Mouse (Mus musculus) ovary, adult 10 weeks (tissue): ENCODE results near the gene Stim1. TPM values are rescaled to one million over a fixed set of nuclear protein-coding genes. Genes with fewer than 3 reads are reported as not detected.

Source experiments
- polyA plus RNA-seq: library from polyadenylated mRNA; stranded (reverse); fragments of 350-450 nt; fragmentation: Illumina TruSeq; extraction: RNeasy Lipid Tissue Mini Kit (QIAGEN cat#74804); gene quantifications from one replicate; pipeline ENCODE4 v1.2.3, GENCODE M21; 2014

Gene Stim1
- 10.8 TPM for polyA plus RNA-seq

DNA sequence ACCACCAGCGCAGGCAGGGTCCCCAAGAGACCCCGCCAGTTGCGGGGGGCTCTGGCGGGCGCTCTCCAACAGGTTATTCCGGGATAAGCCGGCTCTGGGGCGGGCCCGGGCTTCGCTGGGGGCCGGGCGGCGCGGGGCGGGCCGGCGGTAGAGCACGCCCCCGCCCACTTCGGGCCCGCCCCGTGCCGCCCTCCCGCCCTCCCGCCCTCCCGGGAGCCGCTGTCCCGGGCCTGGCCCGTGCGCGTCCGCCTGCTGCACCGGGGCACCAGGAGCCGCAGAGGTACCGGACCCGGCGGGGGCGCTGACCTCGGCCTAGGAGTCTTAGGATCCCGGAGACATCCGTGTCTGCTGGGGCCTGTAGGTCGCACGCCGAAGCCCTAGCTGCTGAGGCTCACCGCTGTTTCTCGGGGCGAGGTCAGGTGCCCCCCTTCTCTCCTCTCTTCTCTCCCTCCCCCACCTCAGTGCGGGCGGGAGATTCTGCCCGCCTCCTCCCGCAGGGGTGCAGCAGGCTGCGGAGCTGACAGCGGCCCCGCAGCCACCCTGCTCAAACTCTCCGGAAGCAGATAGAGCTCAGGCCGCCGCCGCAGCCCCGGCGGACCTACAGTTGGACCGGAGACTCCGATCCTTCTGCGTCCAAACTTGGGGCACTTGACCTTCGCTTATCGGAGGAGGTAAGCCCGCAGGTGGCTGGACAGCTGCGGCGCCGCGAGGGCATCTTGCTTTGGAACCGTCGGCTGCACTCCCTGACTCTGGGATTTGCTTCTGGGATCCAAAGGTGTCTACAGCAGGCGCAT lies at the start of gene Stim1:
Gene Stim1, plus strand, starts transcription at position 206 of the 794 bp plus-strand sequence.

DNA sequence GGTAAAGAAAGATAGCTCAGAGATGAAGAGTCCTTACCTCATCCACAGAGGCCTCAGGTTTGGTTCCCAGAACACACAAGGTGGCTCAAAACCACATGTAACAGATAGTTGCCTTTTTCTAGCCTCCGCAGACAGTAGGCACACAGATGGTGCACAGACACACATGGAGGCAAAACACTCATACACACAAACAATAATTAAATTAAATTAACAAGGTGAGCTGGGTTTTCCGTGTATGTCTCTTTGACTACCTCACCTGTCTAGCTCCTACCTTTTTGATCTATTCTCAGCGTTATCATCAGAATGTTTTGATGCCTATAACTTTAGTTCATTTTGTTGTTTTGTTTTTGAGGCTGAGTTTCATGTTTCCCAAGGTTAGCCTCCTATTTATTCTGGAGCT lies 11.7 kb upstream of the Stim1 start, which contains the start of gene Rhog:
Gene Rhog, minus strand, starts transcription at position 101 of the 400 bp plus-strand sequence.

DNA sequence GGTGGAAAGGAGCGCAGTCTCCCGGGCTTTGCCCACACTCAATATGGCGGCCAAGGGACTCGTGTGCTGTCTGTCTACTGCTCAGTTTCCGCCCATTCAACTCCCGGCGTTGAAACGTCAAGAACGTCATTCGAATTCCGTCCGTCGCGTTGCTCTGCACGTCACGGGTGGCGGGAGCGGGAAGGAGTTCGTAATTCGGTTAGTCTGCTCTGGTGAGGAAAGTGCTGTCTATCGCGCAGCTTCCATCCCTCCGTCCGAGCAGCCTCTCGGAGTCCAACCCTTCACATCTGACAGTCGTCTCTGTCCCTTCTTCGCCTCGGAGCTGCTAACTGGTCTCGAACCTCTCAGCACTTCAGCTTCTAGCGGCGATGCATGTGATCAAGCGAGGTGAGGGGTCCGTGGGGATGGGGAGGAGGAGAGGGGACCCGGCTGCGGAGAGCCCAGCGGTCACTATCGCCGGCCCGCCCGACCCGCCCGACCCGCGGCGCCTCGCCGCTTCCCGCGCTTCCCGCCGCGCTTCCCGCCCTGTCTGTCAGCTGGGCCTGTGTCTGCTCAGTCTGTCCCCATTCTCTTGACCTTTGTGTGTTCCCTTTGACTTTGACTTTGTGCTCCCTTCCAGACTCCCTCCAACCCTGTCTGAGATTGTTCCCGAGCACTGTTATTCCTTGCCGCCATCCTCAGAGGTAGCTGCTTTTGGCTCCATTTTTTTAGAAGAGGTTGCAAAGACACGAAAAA lies 174.2 kb downstream of the Stim1 start, which contains the start of gene Rrm1:
Gene Rrm1, plus strand, starts transcription at position 39 of the 735 bp plus-strand sequence.

DNA sequence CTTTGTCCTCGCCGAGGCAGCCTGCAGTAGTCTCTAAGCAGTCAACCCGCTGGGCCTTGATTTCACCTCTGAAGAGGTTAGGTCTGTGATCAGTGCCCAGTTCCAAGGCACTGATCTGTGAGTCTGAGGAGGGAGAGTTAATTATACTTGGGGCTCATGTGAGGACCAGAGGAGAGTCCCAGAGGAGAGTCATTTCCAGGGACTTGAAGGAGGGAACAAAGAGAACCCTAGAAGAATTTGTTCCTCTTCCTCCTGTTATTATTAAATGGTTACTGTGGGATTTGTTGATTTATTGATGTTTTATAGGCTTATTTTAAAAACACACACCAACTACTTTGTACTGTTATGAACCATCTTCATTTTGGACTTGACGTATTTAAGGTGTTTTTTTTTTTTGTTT lies 214.0 kb downstream of the Stim1 start, which contains the start of gene Olfr543:
Gene Olfr543, minus strand, starts transcription at position 101 of the 400 bp plus-strand sequence.

Other genes starting within 250 kb of the Stim1 start
- 12.7 TPM for gene Il18bp, start 249.1 kb upstream of the Stim1 start, polyA plus RNA-seq
- 10.1 TPM for gene Rnf121, start 202.3 kb upstream of the Stim1 start, polyA plus RNA-seq
- gene Xndc1, start 202.3 kb upstream of the Stim1 start, polyA plus RNA-seq: 14.4 TPM
- gene Xntrpc, start 202.1 kb upstream of the Stim1 start, polyA plus RNA-seq: not detected
- gene Trpc2, start 184.7 kb upstream of the Stim1 start, polyA plus RNA-seq: not detected
- gene Art1, start 166.1 kb upstream of the Stim1 start, polyA plus RNA-seq: not detected
- not detected for gene Art5, start 158.3 kb upstream of the Stim1 start, polyA plus RNA-seq
- gene Chrna10, start 151.0 kb upstream of the Stim1 start, polyA plus RNA-seq: not detected
- gene Nup98, start 57.6 kb upstream of the Stim1 start, polyA plus RNA-seq: 76.1 TPM
- 71.1 TPM for gene Pgap2, start 57.6 kb upstream of the Stim1 start, polyA plus RNA-seq
- gene Rhog, start 11.8 kb upstream of the Stim1 start, polyA plus RNA-seq: 3.9 TPM
- gene Rrm1, start 173.9 kb downstream of the Stim1 start, polyA plus RNA-seq: 117 TPM
- gene Olfr543, start 213.9 kb downstream of the Stim1 start, polyA plus RNA-seq: not detected
- not detected for gene Olfr544, start 220.5 kb downstream of the Stim1 start, polyA plus RNA-seq
- not detected for gene Olfr545, start 231.8 kb downstream of the Stim1 start, polyA plus RNA-seq